Mouse (Mus musculus): Measurements from ENCODE around the gene Chn2.
A peak's percentile ranks its signal among the peaks of the same experiment; 100 is the strongest.

The Chn2 gene

DNA sequence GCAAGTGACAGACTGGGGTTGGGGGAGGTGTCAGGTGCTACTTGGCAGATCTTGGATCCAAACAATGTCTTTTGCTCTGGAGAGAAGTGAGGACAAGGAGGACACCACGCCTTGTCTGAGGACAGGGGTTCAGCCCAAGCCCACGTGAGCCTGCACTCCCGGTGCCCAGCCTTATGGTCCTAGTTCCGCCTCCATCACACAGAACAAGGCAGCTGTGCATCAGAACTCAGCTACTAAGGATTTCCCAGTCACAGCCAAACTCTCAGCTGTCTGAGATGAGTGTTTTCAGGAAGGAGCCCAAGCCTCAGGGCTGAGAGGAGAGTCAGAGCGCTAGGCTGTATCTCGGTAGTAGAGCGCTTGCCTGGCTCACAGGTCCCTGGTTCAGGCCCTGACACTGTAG, 214.5 kb downstream of the Chn2 start:
- no peak for DNase-seq

DNA sequence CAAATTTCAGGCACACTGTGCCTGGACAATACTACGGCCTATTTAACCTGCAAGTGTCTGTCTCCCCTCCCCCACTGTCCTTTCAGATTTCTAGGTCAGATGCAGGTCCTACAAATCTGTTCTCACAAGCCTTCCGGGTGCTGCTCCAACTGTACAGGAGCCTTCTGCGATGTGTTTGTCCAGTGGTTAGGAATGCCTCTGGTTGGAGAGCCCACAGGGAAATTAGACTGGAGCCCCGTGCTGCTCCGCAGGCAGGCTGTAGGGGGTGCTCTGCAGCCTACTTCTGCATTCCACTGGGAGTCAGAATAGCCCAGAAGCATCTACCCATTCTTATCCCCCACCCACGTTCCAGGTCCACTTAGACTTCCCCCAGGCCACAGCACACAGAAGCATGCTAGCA, 215.4 kb downstream of the Chn2 start:
- no peak for DNase-seq

DNA sequence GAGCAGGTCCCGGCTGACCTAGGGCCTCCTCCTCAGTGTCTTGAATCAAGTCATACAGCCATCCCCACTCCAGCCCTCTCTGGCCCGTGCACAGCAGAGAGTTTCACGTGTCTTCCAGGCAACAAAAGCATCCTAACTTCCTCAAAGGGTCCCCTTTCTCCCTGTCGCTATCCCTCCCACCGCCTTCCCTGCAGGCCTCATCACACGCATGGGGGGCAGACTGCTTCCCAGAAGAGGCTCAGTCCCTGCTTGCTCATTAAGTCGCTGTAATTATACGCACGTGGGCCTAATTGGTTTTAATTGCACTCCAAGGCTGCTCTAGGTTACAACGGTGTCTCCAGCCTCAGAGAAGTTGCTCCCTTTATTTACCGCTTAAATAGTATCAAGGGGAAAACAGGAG, 216.0 kb downstream of the Chn2 start:
- DNase-seq = no peak

- no peak for DNase-seq
These were observed 217.0 kb downstream of the Chn2 start for GRCm38 (mm10) chr6:54256397-54256796.

- DNase-seq = no peak
These were observed 218.2 kb downstream of the Chn2 start for GRCm38 (mm10) chr6:54257552-54257951.

- DNase-seq = no peak
These were observed 219.1 kb downstream of the Chn2 start for GRCm38 (mm10) chr6:54258462-54258861.

DNA sequence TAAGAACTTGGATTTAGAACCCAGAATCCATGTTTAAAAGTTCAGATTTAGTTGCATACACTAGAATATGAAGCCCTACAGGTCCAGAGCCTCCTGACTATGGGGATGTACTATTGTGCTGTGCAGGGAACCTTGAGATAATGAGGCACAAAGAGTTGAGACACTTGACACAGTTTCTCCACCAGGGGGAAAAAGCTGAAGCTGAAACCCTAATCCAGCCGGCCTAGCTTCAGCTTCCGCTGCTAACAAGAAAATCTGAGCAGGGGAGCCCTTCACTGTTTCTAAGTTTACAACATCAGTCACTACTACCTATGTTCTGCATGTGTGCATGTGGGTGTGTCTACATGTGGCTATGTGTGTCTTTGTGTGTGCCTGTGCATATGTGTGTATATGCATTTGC, 223.4 kb downstream of the Chn2 start:
- DNase-seq = no peak

DNA sequence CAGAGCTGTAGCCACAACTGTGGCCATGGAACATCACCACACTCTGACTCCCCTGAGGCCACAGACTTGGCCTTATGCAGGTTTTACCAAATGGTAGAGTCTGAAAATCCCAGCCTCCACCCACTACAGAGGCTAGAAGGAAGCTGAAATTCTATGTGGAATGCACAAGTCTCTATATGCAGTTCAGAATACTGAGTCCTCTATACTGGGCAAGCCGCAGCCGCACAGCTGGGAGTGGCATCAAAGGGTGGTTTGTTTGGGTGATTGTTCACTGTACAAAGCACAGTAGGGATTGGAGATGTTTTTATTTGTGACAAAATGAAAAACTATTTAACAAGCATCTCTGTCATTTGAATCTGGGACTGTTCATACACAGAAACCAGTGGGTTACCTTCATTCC, 224.5 kb downstream of the Chn2 start:
- DNase-seq = no peak

DNA sequence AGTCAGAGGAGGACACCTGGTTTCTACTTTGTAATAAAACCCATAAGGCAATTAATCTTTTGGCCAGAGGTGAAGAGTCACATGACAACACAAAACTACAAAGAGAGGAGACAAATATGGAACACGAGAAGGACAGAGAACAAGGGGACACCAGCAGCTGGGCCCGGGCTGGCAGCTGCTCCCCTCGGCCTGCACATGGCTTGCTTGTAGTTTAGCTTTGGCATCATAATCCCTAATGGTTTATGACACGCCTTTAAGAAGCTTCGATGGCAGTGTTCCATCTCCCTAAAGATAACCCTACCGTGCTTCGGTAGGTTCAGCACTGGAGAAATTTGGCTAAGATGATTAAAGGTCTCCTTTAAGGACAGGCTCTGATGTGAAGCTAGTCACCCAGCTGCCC, 225.2 kb downstream of the Chn2 start:
- no peak for DNase-seq

DNA sequence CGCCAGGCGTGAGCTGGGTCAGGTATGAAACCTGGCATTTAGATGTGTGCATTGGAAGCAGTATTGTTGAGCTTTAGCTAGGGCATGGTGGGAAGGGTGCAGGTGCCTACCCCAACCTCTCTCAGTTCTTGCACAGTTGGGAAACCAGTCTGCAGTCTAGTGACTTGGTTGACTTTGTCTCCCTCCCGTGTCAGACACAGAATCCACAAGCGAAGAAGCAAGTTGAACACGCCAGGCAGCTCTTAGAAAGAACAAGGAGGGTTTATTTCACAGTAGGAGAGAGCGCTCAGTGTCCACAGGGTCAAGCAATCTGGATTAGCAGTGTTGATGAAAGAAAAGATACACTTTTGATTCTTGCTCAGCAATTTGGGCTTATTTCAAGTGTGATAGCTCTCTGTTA, 226.0 kb downstream of the Chn2 start:
- DNase-seq = no peak

DNA sequence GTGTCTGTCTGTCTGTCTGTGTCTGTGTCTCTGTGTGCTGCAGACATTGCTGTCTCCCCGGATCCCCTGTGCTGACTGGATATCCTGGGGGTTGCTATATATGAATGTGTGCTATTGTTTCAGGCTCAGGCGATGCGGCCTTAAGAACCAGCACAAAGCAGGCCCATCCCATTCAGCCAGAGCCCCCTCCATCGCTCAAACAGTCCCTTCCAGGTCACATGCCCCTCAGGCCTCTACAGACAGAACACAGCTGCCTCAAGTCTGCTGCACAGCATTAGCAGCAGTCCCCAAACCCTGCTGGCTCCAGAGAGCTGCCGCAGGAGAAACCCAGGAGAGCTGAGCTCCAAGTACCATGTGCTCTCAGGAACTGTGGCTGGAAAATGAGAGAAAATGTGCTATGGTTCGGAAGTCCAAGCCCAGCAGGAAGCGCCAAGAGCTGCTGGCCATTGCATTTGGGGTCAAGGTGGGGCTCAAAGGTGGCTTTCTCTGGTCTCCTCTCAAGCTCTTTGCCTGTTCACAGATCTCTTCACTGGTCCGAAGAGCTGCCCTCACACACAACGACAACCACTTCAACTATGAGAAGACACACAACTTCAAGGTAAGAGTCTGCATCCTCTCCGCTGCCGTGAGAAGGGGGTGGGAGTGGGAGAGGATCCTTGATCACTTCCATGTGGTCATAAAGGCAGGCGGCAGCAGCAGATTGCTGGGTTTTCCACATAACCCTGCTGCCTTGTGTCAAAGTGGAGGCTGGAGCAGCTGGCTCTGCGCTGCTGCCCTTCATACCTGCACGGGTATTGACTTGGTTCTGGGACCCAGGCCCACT, 233.4 kb downstream of the Chn2 start:
- no peak for DNase-seq

DNA sequence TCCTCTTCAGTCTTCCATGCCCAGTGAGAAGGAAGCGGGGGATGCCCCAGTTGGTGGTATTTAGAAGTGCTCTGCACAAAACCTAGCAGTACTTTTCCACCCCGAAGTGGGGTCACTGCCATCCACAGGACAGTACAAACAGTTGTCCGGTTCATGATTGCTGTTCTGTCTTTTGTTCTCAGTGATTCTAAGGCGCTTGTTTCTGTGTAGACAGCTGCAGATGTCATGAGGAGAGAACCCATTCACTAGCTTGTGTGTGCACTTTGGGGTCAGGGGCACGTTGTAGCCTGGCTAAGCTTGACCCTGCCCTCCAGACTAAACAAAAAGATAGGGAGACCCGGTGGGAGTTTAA, 234.0 kb downstream of the Chn2 start:
- DNase-seq = no peak

GRCm38 (mm10) chr6:54277234-54277633, 237.9 kb downstream of the Chn2 start:
- no peak for DNase-seq

- no peak for DNase-seq
These were observed 238.5 kb downstream of the Chn2 start for GRCm38 (mm10) chr6:54277828-54278227.

DNA sequence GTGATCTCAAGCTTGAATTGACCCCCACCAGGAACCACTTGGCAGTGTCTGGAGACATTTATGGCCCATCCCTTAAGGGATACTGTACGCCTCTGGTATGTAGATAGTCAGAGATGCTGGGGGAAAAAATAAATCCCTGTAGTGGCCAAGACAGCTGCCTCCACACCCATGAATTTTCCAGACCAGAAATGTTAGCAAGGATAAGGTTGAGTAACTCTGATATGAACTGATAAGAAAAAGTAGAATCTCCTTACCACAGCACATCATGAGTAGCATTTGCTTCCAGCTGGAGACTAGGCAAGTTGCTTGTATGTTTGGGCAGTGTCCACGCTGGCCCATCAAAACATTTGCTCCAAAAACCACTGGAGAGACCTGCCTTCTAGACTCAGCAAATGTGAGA, 239.3 kb downstream of the Chn2 start:
- peak in 1 of 2 experiments; percentile 13 for DNase-seq

DNA sequence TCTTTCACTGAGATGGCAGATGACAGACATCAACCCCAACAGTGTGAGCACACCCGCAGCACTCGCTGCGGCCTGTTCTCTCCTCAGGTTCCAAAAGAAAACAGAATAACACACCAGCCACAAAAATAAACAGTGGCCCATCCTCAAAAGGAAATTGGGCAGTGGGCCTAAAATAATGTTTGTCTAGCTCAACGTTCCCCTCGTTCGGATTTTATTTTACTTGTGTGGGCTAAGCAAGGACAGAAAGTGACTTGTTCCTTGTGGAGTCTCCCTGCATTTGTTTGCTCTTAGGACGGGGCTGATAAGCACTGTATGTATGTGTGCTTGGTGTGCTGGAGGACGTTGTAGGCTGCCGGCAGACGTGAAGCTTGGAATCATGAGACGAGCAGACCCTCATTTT, 240.0 kb downstream of the Chn2 start:
- peak in 1 of 2 experiments; percentile 17 for DNase-seq

GRCm38 (mm10) chr6:54280248-54280647, 240.9 kb downstream of the Chn2 start:
- DNase-seq = no peak

DNA sequence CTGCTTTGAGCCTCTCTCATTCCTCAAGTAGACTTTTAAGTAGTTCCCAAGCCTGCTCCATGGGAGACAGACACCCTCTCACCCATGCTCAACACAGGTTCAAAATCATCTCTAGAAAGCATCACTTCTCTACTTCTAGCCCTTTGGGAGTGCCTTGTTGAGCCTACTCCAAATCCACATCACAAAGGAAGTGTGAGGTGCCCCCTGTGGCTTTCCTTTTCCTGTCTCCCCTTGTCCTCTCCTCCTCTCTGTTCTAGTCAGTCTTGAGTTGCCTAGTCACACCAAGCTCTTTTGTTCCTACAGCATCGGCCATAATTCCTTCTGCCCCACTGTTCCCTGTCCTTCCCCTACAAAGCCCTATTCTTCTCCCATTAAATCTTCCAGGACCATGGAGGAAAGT, 243.9 kb downstream of the Chn2 start:
- DNase-seq = no peak

DNA sequence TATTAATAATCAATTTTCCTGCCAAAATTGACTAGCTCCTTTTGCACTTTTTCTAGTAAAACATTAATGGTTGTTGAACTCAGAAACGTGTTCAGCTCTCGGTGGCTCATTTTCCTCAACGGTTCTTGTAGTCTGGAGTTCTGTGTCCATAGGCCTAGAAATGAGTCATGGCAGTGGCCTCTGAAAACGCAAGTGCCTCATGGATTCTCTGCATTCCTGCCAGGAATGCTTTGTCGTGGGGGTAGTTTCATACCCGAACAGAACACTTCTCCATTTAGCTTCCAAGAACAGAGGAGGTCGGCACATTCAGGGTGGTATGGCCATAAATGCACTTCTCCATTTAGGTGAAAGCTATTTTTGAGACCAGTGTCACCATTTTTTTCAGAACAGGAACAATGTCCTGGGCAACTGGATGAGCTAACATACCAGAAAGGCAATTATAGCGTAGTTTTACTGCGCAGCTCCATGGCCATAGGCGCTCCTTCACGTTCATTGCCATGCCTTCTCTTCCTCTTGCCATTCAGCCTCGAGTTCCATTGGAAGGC, 244.9 kb downstream of the Chn2 start:
- no peak for DNase-seq

GRCm38 (mm10) chr6:54286813-54287212, 247.5 kb downstream of the Chn2 start:
- no peak for DNase-seq

DNA sequence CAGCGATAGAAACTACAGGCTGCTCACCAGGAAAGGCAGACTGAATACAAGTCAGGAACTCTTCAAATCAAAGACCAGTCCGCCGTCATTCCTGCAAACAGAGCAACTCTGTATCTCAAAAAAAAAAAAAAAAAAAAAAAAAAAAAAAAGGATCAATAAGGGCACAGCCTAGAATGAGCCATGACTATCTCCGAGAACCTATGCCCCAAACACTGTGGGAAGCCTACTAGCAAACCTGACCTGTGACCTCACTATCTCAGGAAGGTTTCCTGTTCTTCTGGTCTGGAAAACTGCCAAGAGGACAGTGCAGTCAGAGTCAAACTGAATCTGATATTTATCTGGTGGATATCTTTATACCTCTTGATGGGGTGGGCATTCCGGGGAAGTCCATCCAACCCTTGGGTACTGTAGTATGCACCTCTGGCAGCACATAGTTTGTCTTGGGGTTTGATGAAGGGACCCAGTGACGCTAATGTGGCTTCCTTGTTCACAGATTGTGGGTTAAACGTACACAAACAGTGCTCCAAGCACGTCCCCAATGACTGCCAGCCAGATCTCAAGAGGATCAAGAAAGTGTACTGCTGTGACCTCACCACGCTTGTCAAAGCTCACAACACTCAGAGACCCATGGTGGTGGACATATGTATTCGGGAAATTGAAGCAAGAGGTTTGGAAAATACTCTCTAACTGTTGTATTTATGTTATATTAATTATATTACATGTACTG, 250.6 kb downstream of the Chn2 start:
- DNase-seq = no peak

DNA sequence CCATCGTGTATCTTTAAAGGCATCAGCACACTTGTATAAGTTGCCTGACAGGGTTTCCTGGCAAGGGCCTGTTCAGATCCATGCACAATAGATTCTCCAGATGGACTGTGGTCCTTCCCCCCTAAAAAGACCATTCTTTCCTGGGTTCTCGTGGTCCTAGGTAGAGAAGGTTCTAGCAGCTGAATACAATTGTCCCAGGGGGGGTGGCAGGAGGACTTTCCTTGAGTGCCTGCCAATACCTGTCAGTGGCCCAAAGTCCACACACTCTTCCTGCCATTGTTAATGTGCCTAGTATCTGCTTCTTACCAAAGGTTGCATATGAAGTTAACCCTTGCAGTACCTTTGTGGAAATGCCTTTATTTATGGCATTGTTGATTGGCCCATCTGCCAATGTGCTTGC, 257.9 kb downstream of the Chn2 start:
- no peak for DNase-seq

- DNase-seq = no peak
These were observed 260.1 kb downstream of the Chn2 start for GRCm38 (mm10) chr6:54299417-54299816.

- no peak for DNase-seq
These were observed 266.4 kb downstream of the Chn2 start for GRCm38 (mm10) chr6:54305777-54306176.

Measured in kidney, adult 8-10 months (tissue).